Mouse (Mus musculus) cerebellum, adult (tissue): Measurements from ENCODE around the gene A4galt.
"Not testable (repeated sequence)": the region's sequence is repeated elsewhere in the genome, so short reads cannot be mapped to it uniquely, and the experiment has no call there.

ENCODE experiments used
- ATAC-seq: cut with Nextera tagmentation; 2 replicates; pipeline ENCODE4 v1.9.2; 2017; ENCODE audit warnings: mild to moderate bottlenecking, moderate library complexity, mixed read lengths; ENCODE audit not compliant: insufficient number of reproducible peaks, low FRiP score, low TSS enrichment

Gene A4galt

GRCm38 (mm10) chr15:83269985-83270384, 18.4 kb upstream of the A4galt start:
- not testable (repeated sequence) for ATAC-seq

GRCm38 (mm10) chr15:83268428-83268827, 16.9 kb upstream of the A4galt start:
- not testable (repeated sequence) for ATAC-seq

- ATAC-seq: no peak
These were observed 13.7 kb upstream of the A4galt start for GRCm38 (mm10) chr15:83265269-83265668.

GRCm38 (mm10) chr15:83263405-83263804, 11.8 kb upstream of the A4galt start:
- ATAC-seq: no peak

- no peak for ATAC-seq
These were observed 6.3 kb upstream of the A4galt start for GRCm38 (mm10) chr15:83257906-83258305.

- no peak for ATAC-seq
These were observed 4.9 kb upstream of the A4galt start for GRCm38 (mm10) chr15:83256491-83256890.

GRCm38 (mm10) chr15:83255944-83256343, 4.4 kb upstream of the A4galt start:
- ATAC-seq: no peak

GRCm38 (mm10) chr15:83255191-83255782, 3.7 kb upstream of the A4galt start:
- ATAC-seq: no peak

- ATAC-seq: no peak
These were observed 2.9 kb upstream of the A4galt start for GRCm38 (mm10) chr15:83254372-83255070.

GRCm38 (mm10) chr15:83252060-83252459, 486 bp upstream of the A4galt start:
- ATAC-seq: no peak

- no peak for ATAC-seq
These were observed 861 bp downstream of the A4galt start for GRCm38 (mm10) chr15:83250651-83251175.

- no peak for ATAC-seq
These were observed 1.9 kb downstream of the A4galt start for GRCm38 (mm10) chr15:83249535-83250287.

GRCm38 (mm10) chr15:83248236-83248844, 3.2 kb downstream of the A4galt start:
- no peak for ATAC-seq

GRCm38 (mm10) chr15:83244371-83244770, 7.2 kb downstream of the A4galt start:
- no peak for ATAC-seq

- no peak for ATAC-seq
These were observed 9.5 kb downstream of the A4galt start for GRCm38 (mm10) chr15:83241961-83242680.

GRCm38 (mm10) chr15:83241497-83241896, 10.1 kb downstream of the A4galt start:
- ATAC-seq: no peak

- no peak for ATAC-seq
These were observed 13.9 kb downstream of the A4galt start for GRCm38 (mm10) chr15:83237460-83238243.

- no peak for ATAC-seq
These were observed 14.8 kb downstream of the A4galt start for GRCm38 (mm10) chr15:83236824-83237223.

- peak; percentile 67 for ATAC-seq
These were observed 18.2 kb downstream of the A4galt start for GRCm38 (mm10) chr15:83233219-83233992.
